Mouse (Mus musculus) frontal cortex, postnatal 10 days (tissue): ENCODE measurements around the gene Ptgr1.

Source experiments
- DNase-seq, 2 experiments: peaks; one replicate each; pipeline ENCODE4 v3.0.0; 2022; ENCODE audit warnings: low spot score in 2 of 2, mixed read lengths in 1 of 2

Ptgr1 gene

DNA sequence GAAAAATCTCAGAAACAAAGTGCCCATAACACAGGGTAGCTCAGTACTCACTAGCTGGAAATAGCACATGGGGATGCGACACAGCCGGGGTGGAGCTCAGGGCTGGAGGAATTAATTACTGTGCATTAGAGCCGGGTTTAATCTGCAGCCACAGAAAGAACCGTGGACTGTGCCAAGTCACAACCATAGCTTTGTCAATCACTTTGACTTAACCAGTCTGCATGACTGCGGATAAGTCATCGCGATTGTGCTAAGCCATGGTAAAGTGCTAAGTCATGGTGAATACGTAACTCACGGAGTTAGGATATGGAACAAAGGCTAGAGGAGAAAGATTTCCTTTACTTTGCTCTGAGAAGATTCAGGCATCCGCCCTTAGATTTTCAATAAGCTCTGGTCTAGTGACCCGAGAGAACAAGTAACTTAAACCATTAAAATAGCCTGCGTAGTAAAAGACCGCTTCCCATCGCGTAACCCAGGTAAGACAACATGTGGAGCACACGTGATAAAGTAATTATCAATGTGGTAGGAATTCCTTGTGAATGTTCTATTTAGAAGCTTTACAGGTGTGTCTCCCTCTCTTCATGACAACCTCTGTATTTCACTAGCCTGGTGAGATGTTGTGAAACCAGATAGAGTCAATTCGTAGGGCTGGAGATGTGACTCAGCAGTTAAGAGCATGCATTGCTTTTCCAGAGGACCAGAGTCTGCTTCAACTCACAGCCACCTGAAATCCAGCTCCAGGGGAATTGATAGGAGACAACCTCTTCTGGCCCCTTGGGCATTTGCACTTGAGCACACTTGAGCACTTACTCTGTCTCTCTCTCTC is 3.9 kb upstream of the Ptgr1 start:
- no peak for DNase-seq

DNA sequence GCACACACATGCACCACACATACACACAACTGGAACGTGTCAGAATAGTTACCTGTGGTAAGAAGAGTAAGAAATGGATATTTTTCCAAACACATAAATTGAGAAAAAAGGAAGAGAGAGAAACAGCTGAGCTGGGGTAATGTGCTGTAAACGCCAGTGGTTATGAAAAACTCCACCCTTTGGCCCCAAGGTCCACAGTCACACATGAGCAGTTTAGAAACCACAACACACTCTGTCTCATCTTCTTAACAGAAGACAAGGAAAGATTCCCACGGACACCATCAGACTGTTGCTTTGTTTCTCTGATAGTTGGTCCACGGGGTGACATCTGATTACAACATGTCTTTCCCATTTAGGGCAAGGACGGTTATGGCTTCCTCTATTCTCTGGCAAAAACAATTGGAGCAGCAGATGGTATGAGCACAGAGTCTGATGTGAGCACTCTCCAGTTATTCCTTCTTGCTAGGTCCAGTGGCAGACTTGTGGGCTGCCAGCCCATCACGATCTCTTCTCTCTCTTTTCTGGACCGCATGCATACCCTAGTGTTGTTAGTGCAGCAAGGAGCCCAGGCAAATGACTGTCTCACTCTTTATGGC is 2.5 kb upstream of the Ptgr1 start:
- DNase-seq: no peak

DNA sequence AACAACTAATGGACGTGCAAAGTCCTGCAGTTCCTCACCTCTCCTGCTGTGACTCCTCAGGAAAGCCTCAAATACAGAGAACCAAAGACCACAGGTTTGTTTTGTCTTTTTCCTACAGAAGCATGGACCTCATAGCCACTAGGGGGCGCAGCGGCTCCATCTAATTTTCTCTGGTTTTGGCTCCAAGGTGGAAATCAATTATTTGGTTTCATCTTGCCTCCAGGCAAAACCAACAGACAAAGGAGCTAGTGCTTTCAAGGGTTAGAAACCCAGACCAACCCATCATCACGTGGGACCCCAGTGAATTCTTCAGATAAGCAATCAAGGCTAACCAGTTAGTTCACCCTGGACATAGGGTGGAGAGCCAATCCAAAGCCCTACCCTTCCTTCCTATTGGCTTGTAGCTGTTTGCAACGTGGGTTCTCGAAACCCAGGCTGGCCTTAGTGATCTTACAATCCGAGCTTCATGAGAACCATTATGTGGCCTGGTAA is 1.7 kb downstream of the Ptgr1 start:
- peak; percentile 33 to 68 for DNase-seq

DNA sequence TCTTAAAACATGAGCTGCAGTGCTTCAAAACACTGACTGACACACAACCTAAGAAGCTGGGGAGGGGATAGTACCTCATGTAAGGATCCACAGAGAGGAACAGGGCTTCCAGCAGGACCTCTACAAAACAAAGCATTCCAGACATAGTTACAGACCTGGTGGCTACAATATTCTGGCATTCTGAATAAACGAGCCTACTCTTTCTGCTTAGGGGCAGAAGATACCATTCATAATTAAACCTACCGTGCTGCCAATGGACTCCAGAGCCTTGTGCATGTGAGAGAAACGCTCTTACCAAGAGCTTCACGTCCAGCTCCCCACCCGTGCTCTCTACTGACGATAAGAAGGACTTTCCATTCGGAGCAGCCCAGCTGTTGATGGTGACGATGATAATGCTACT is 4.1 kb downstream of the Ptgr1 start:
- DNase-seq: no peak

DNA sequence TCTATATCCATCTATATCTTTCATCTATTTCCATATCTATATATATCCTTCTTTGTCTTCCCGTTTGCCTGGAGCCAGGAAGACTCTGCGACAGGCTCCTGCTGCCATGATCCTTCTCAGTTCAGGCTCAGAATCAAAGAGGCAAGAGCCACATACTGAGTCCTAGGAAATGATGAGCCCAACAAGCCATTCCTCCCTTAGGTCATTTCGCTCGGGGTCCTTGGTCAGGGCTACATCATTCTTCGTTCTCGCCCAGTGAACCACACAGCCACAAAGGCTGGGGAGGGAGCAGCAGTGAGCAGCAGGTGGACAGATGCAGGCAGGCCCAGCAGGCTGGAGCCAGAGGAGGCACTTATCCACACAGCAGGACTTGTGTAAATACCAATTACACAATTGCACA is 5.5 kb downstream of the Ptgr1 start:
- no peak for DNase-seq

DNA sequence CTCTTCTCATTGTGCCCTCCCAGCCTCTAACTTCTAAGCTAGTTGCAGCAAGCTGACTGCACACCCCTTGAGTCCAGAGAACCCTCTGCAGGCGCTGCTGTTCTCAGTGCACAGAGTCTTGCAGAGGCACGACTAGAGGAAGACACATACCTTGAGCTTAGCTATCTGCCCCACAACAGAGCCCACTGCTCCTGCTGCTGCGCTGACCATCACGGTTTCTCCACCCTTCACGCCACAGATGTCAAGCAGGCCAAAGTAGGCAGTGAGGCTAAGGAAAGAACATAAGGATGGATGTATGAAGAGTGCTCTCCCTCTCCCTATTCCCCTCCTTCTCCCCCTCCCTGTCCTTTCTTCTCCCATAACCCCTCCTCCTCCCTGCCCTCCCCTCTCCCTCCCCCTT is 11.2 kb downstream of the Ptgr1 start:
- no peak for DNase-seq

DNA sequence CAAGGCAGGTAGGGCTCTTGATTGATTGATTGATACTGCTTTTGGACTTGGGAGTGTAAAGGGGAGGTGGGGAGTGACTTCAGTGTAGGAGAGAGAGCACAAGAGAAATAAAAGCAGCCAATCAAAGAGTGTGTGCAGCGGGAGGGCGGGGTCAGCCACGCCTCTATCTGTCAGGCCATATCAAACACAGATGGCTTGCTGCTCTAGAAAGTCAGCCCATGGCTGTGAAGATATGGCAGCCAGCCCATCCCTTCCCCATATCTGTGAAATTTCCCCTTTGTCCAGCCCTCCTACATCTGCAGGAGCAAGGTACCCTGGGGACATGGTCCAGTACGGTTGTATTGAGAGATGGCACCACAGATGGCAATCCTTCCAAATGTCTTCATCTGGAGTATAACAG is 16.2 kb downstream of the Ptgr1 start:
- DNase-seq: no peak

DNA sequence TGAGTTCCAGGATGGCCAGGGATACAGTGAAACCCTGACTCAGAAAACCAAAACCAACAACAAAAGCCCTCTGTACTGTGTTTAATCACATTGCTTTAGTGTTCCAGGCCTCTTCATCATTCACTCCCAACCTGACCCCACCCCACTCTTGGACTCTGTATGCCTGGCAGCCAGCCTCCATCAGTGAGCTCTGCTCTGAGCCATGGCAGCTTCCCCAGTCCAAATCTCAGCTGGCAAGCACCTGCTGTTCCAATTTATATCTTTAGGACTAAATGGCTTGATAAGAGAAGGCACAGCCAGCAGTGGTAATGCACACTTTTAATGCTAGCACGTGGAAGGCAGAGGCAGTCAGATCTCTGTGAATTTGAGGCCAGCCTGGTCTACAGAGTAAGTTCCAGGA is 21.8 kb downstream of the Ptgr1 start:
- no peak for DNase-seq

DNA sequence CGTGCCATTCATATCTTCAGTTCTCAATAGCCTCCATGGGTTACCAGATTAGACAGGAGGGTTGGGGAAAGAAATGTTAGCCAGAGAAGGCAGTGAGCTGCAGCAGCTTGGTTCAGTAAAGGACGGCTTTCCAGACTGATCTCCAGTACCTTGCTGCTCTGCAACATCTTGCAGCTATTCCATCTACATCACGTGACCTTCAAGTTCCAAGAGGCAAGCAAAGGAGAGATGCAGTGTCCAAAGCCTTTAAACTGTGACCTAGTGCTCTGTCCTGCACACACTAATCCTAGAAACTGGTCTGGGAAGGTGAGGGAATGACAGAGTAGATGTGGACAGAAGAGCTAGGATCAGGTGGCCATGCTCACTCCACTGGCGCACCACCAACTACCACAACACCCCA is 23.6 kb downstream of the Ptgr1 start:
- DNase-seq: no peak

DNA sequence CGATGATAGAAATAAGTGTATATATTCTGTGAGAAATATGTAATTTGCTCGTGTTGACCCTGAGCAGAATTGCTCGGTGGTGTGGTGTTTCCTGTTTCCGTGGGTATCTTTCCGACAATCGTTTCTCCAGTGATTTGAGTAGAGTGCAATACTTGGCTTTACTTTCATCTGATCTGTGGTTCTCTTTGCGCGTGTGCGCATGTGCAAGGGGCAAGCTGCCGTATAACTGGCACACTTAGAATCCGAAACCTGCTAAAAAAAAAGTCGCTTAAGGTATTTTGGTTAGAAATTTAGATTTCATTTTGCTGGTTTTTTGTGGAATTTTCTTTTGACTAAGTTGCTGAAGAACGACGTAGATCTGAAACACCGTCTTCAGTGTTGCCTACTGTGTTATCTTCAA is 25.2 kb downstream of the Ptgr1 start:
- DNase-seq: no peak

DNA sequence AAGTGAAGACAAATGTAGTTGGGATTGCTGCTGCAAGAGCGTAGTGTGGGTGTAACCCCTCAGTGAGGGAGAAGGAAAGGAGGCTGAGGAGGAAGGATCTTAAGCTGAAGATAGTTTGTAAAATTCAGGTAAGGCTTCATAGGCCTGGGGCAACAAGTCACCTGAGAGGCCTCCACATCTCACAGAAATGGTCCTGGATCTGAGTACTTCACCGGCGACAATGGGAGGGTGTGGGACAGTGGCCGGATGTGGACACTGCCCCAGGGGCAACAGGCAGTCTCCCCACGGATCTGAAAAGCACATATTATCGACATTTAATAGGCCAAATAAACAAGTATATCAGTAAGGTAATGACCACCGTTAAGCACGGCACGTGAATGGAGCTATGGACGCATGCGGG is 34.3 kb downstream of the Ptgr1 start:
- no peak for DNase-seq

DNA sequence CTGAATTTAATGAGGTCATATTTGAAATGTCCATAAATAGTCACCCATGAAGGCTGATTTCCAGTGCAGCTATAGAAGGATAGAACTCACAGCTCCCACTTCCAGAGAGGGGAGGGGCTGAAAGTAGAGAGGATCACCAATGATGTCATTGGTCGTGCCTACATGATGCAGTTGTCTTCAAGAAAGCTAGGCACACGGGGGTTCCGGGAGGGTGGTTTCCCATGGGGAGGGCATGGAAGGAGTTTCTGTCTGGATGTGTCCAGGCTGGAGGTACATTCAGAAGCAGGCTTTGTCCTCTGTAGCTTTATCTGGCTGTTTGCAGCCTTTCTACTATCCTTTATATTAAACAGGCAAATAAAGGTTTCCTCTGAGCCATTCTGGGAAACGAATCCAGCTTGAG is 38.5 kb downstream of the Ptgr1 start:
- DNase-seq: no peak

DNA sequence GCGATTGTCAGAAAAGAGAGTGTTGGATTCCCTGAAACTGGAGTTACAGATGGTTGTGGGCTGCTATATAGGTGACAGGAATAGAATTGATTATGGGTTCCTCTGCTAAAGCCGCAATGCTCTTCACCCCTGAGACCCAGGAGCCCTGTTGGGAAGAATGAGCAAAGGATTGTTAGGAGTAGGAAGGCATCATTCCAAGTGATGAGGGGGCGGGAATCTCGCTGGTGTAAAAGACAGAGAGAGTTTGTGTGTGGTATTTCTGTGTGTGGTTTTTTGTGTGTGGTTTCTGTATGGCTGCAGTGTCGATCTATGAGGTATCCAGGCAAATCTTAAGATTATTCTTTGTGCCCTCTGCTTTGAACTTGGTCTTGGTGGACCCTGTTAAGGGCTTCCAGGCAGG is 42.2 kb downstream of the Ptgr1 start:
- DNase-seq: no peak

DNA sequence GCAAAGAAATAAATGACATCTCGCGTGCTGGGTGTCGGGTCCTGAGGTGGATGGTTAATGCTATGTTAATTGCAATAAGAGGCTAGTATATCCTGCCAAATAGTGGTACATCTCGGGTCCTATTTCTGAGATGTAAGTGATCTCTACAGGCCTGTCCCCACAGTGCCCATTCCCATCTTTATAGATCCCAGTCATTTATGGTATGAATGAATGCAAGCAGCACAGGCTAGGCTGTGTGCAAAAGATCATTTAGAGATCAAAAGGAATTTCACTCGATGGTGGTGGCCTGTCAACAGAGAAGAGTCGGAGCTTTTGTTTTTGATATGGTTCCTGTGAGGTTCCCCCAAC is 42.7 kb downstream of the Ptgr1 start:
- DNase-seq: no peak

DNA sequence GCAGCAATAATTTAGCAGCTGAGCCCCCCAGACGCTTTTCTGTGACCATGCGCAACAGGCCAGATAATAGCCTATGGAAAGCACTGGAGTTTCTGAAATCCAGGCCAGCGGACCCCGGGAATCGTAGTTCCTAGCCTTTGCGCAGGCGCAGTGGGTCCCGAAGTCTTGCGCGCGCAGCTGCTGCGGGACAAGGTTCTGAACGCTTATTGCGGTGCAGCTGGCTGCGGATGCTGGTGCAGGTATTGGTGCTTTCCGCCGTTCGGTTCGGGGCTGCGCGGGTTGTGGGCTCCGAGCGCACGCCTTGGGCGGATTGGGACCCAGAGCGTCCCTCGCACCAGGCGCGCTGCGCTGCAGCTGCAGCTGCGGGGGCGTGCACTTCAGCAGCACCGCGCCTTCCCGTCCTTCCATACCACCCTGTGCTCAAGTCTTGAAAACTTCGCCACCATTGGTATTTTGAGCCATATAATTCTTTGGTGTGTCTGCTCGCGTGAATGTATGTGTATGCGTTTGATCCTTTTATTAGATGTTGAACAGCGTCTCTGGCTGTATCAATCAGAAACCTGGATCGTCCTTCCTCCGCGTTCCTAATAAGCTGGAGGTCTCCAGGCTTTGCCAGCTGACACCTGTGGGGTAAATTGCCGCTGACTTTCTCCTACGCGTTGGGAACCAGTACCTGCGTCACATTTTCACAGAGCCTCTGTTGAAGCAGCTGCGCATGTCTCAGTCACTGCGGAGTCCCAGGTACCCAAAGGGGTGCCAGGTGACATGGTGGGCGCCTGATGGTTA is 43.3 kb downstream of the Ptgr1 start, which contains the start of gene Zkscan16:
TSS of gene Zkscan16 (plus strand) at position 209 of the 786 bp plus-strand sequence.
- peak; percentile 87 to 93 for DNase-seq

DNA sequence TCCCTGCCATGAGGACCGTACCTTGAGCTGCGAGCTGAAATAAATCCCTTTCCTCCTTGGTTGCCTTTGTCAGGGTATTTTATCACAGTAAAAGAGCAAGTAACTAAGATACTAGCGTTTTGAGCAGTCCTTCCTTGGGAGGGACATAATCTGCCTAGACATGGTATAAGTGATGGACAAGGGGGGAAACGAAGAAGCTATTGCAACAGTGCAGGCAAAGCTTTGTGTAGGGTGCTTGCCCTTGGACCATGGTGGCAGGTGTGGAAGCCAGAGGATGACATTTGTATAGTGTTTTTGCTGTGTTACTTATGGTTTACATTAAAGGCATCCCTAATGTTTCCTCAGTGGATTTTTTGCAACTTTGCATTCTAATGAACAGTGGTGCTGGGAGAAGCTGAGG is 44.0 kb downstream of the Ptgr1 start:
- DNase-seq: no peak

DNA sequence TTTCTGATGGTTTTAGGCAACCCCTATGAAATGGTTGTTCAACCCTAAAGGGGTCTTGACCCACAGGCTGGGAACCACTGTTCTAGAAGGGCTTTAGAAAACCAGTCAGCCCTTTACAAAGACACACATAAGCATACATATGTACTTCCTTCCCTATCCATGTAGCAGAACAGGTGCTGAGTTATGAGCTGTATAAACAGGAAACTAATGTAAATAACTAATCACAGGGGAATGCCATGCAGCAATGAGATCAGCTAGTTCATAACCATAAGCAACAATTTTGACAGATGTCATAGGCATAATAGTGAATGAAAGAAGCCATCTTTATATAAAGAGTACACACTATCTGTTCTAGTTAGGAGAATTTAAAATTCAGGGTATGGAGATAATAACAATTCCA is 45.3 kb downstream of the Ptgr1 start:
- no peak for DNase-seq

DNA sequence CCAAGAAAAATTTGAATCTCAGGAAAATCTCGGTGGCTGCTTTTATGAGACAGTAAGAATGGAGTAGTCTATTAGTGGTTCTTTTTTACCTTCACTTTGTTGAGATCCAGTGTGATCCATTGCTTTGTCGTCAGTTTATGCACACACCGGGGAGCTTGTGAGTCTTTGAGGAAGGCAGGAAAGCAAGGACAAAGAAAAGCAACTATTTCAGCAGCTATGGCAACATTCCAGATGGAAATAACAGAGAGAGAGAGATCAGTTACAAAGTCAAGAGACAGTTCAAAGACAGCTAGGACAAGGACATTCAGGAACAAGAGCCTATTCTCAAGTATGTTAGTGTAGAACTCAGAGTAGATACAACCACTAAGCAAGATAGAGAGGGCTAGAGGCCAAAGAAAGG is 51.1 kb downstream of the Ptgr1 start:
- DNase-seq: no peak

DNA sequence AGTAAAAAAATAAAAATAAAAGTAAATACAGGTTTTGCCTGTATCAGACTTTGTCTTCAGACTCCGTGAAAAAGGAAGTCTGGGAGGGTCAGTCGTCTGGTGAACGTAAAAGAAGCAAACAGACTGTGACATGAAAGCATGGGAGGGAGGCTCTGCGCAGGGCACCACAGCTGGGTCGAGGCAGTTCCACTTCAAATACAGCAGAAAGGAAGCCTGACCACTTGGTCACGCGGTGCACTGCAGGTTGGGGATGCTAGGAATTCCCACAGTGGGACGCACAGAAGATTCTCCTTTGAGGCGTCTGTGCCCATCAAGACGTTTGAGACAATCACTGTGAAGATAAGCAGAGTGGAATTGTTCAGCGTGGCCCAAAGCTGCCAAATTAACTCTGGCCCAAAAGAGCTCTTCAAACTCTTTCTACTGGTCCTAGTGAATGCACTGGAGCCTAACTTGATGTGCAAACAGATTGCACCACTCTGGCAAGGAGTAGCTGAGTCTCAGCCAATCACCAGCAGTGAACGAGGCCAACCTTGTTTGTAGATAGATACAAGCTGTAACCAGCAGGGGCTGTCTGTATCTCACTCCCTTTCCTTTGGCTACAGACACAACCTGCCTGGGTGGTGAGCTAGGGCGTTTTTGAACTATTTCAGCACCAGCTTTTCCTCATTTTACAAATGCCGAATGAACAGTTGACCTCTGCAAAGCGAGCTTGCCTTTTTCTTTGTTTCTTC is 52.0 kb downstream of the Ptgr1 start:
- peak in 1 of 2 experiments; percentile 12 for DNase-seq

DNA sequence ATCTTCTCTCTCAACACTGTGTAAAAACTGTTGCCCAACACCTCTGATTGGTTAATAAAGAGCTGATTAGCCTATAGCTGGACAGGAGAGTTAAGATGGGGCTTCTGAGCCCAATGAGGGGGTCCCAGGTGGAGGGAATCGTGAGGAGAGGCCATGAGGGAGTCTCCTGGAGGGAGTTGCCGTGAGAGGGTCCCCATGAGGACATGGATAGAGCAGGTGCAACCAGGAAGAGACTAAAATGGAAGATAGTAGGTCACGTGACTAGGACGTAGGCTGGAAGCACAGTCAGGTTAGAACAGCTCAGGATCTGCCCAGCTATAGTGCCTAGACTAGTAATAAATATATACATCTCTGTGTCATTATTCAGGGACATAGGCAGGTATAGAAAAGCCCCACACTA is 52.6 kb downstream of the Ptgr1 start:
- DNase-seq: no peak

DNA sequence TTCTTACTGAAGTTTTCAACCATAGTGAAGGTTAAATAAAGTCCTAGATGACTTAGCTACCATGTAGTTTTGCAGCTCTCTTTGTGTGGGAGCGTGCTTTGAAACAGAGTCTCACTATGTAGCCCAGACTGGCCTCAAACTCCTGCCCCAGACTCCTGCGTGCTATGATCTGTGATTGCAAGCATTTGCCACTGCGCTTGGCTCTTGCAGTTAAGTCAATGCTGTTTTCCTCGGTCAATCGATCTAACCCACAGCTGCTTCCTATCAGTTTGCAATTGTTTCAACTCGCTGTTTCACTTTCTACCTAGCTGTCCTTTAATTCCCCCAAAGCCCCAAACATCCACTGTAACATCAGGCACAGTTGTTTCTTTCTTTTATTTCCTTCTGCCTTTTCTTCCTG is 54.4 kb downstream of the Ptgr1 start:
- no peak for DNase-seq

DNA sequence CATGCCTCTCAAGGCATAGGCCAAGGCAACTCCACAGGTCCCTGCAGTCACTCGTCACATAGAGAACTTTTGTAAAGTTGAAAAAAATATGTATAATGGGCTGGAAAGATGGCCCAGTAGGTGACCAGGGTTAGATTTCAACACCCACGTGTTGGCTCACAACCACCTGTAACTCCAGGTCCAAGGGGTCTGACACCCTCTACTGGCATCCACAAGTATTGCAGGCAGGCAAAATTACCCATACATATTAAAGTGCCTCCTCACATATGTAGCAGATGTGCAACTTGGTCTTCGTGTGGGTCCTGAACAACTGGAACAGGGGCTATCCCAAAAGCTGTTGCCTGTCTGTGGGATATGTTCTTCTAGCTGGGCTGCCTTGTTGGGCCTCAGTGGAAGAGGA is 59.3 kb downstream of the Ptgr1 start:
- no peak for DNase-seq
